Mouse (Mus musculus) fat pad, adult 2 months (tissue): ENCODE results near the gene Nipal3.

ENCODE experiments used
- DNase-seq: peaks from one replicate; pipeline ENCODE4 v3.0.0-alpha.2; 2011; ENCODE audit warnings: low read depth, low spot score; ENCODE audit errors: extremely low read depth

The Nipal3 gene

DNA sequence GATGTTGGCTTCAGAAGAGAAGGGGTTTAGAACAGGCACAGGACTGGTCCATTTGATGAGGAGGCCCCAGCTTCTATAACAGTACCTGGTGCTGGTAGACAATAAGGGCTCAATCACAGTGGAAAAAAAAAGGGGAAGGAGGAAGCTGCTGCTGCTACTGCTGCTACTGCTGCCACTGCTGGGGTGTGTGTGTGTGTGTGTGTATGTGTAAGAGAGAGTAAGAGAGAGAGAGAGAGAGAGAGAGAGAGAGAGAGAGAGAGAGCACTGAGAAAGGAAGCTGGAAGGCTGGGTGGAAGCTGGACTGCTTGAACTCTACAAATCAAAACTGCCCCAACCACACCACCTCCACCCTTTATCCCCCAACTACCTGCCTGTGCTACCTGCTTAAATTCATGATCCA is 56.9 kb downstream of the Nipal3 start:
- no peak for DNase-seq

DNA sequence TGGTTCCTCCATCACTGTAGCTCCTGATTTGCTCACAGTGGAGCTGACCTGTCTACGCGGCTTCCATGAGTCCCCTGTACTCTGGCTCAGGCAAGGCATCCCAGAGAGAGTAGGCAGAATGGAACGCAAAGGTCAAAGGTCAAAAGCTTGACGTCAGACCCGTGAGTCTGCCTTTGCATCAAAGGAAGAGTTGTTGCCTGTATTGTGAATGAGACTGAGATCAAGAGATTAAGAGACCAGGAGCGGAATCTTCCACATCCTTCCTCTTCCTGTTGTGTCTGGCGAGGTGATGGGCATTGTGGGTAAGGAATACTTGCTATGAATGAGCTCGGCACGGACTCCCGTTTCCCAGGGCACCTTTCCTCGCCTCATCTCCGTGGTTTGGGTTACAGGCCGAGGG is 58.5 kb downstream of the Nipal3 start:
- DNase-seq, result no peak

DNA sequence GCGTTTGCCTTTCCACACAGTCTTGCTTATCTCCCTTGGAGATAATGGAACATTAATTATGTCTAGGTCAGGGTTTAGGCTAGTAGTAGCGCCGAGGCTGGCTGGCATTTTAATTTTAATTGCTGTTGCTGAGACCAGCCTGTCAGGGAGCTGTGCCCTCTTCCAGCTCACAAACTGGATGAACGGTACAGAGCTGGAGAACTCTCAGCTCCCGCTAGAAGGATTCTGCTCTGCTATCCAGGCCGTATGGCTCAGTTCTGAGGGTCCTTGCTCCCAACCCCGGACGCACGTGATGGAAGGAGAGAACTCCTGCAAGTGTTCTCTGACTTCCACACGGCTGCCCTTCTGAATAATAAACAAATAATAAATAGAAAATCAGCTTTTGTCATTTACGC is 60.4 kb downstream of the Nipal3 start:
- DNase-seq, result no peak

DNA sequence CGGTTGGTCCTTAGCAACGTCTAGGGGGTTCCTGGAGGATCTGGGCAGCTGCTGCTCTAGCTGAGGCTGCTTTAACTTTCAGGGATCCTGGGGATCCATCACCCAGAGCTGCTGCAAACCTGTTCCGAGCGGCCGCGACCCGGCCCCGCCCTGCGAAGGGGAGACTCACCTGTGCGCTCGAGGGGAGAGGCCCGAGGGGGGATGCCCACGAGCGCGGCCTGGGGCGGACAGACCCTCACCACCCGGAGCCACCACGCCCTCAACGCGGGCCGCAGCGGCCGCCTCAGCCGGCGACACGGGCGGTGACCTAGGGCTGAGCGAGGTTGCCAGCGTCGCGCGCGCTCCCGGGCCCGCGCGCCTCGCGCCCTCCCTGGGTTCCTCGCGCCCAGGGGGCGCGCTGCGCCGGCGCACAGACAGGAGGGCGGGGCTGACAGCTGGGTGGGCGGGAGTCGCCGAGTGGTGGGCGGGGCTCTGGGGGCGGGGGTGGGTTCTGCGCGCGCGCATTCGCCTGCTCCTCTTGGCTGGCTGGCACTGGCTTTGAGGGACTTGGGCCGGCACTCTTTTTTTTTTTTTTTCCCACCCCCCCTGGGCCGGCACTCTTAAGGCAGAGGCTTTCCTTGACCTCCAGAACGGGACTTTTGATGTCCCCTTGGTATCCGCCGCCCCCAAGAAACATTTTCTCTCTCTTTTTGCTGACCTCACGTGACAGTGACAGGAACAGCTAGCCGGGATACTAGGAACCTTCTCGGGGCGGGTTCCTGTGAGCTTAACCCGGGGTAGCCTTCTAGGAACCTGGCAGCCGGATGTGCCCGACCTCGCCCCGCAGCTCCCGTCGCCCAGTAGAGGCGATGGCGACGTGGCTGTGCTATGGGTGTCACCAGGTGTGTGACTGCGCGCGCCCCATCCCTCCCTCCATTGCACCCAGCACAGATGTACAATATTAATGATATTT is 61.1 kb downstream of the Nipal3 start, which contains the start of gene Rcan3:
Gene Rcan3 (minus strand): TSS at position 411 of the 952 bp plus-strand sequence.
- DNase-seq, result no peak

DNA sequence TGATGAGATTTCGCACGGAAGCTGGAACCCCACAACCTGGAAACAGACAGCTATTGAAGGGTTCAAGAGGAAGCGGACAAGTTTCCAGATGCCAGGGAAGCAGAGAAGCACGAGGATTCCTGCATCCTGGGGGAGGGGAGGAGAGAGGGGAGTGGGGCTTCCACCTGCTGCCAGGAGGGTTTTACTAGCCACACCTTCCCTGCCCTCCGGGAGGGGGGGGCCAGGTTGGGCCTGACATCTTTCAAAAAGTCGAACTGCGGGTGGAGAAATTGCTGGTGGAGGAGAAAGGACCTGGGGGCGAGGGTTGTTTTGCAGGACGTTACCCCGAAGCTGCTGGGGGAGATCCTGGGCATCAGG is 61.8 kb downstream of the Nipal3 start:
- no peak for DNase-seq

DNA sequence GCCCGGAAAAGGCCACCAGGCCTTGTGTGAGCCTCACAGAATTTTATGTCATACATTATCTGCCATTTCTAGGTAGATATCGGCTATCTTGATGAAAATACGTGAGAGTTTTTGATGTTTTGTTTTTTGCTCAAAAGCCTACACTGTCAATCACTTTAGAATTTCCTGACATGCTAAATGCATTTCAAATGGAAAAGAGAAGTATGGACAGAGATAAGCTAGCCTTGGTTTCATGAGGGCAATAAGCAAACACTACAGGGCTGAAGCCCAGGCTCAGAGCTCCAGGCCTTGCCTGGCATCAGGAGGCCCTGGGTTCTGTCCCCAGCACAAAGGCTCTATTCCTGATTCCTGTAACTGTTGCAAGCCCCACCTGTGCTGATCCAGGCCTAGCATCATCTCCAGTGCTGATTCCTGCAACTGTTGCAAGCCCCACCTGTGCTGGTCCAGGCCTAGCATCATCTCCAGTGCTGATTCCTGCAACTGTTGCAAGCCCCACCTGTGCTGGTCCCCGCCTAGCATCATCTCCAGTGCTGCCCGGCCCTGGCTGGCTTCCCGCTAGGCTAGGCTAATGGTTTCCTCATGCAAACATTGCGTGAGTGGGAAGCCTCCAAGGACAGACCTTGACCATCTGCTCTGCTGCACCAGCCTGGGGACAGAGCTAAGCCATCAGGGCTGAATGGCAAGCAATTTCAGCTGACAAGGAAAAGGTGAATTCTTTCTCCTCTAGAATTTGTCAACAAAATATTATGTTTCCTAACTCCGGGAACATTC is 64.7 kb downstream of the Nipal3 start:
- no peak for DNase-seq

DNA sequence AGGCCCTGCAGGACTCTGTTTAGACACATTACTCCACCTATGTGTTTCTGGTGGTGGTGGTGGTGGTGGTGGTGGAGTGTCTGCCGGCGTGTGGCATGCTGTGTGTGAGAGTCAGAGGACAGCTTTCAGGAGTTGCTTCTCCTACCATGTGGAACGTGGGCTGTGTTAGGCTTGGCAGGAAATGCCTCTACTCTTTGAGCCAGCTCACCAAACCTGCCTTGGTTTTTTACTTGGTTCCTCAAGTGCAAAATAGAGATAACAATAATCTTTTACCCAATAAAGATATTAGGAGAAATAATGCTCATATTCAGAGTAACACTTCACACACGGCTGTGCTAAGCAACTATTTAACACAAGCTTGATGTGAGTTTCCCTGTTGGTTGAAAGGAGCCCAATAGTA is 65.5 kb downstream of the Nipal3 start:
- DNase-seq, result no peak

DNA sequence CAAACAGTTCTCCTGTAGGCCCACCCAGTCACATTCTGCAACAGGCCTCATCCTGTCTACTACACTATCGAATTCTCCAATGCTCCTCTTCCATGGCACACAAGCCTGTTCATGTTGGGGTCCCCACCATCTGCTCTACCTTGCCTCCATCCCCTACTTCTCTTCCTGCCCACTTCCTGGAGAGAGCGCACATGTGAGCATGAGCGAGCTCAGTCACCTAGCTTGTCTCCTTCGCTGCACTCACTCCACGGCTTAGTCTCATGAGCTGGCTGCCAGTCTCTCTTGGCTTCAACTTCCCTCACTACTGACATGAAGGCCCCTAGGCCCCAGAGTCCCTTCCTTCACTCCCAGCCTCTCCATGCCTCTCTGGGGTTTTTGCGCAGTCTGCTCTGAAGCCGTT is 68.3 kb downstream of the Nipal3 start:
- DNase-seq, result no peak

DNA sequence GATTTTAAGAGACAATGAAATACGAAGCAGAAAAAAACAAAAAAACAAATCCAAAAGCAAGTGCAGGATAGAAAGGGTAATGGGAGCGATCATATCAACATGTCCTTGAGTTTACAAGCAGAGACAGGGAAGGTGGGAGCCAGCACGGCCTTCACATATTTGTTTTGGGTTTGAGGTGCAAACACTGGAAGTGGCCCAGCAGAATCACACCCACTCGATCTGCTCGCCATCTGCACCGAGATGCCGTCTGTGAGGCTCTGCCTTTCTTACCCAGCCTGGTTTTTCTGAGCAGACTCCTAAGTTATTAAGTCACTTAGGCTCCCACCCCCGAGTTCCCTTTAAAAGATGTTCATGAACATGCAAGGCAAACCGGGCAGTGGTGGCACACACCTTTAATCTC is 69.2 kb downstream of the Nipal3 start:
- no peak for DNase-seq

DNA sequence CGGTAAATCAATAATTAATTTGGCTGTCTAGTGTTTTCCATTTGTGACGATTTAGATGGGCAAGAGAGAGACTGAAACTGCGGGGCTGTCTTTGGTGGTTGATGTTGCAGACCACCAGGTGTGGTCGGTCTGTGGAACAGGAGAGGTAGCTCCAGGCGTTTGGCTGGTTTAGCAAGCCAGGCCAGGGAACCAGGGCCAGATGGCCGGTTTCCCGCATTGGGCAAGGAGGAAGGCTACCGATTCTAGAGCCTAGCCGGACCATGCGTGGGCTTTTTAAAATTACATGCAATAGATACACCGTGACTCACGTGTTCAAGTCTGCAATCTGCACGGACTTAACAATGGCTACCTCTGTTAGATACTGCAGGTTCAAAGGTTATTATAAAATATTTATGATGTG is 73.9 kb downstream of the Nipal3 start:
- DNase-seq, result no peak

DNA sequence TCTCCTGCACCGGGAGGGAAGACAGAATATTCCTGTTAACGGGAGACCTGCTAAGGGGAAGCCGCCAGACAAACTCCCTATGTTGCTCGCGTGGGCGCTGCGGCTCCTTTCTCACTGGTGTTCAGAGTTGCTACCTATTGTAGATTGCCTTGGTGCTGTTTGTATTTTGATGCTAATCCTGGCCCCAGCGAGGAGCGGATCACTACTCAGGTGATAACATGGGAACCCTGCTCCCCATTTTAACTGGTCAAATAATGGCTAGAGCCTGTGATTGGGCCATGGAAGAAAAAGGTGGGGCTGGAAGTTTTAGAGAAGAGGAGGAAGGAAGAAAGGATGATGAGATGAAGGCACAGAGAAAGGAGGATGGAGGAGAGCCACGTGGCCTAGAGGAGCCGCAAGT is 74.4 kb downstream of the Nipal3 start:
- no peak for DNase-seq

DNA sequence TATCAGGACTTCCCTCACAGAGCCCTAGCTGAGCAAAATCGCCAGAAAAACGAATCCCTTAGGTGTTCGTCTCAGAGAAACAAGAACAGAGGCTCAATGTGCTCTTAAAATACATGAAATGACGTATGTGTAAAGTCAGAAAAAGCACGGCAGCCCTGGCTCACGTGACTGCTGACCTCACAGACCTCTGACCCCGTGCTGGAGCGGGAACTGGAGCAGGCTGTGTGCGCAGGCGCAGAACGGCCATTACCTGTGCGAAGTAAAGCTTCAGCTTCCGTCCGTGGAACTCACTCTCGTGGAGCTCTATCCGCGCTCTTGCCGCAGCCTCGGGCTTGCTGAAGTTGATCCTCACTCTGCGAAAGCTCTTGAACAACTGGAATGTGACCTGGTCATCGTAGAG is 74.8 kb downstream of the Nipal3 start:
- no peak for DNase-seq

DNA sequence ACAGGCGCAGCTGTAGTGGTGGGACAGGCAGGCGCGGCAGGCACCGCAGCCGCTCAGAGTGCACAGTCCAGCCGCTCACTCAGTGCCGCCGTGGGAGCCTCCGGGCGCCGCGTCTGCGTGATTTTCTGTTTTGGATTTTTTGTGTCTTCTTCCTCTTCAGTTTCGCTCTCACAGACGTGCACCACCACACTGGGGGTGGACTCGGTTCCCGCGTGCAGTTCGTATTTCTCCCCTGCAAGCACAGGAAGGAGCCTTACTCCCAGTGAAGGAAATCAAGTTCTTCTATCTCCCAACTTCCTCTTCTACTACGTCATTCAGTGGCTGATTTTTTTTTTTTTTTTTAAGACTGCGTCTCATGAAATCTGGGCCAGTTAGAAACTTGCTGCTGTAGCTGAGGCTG is 78.5 kb downstream of the Nipal3 start:
- no peak for DNase-seq

DNA sequence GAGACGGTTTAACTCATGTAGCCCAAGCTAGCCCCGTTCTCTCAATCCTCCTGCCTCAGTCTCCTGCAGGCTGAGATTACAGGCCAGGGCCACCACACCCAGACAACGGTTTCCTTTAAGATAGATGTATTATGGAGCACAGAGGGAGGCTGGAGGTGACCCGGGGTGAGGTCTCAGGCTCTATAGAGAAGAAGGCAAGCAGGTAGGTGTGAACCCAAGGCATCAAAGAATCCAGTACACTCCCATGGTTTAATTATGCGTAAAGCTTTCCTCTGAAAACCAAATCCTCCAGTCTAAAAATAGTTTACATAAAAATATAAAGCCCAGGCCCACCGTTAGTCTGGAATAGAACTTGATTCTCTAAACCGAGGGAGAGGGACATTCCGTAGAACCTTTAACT is 81.3 kb downstream of the Nipal3 start:
- no peak for DNase-seq

DNA sequence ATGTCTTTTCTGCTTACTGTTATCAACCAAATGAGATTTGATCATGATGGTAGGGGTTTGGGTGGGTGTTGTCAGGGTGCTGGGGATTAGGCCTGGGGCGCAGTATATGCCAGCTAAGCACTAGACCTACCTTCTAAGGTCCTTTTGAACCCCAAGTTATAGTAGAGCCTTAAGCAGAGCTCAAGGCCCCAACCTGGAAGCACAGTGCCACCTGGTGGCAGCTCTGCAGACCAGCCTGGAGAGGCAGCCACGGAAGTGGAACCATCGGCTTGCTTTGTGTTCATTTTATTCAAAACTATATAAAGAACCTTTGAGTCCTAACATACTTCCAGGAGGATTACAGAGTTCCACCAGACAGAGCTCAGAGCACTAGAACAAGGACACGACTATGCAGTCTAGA is 83.2 kb downstream of the Nipal3 start:
- DNase-seq, result no peak

DNA sequence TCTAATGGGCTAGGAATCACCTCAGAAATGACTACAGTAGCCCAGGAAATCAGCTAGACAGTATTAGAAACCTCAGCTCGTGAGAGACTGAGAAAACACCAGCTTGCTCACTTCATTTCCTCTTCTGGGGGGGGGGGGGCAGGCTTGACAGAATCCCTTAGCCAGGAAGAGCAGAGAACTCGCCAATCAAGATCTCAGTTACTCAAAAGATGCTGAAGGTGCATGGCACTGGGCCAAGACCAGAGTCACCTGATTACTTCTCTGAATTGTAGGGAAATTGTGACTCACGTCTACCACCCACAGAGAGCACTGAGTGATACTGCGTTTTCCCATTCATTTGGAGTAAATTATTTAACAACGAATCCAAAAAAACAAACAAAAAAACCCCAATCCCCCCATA is 88.7 kb downstream of the Nipal3 start:
- no peak for DNase-seq

DNA sequence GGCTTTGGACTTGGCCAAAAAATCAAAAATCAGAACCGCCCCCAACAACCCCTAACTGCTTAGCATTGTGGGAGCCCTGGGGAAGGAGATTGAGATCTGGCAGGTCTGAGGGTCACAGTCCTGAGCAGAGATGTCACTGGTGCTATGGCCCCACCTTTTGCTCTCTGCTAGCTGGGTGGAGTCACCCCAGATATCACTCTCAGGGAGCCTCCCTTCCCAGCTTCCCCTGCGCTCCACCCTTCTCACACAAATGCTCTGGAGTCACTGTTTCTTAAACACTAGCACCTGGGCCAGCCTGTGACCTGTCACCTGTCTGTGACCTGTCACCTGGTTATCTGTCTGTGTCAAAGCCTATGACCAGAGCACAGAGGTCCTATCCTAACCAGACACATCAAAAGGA is 89.9 kb downstream of the Nipal3 start:
- DNase-seq, result no peak

DNA sequence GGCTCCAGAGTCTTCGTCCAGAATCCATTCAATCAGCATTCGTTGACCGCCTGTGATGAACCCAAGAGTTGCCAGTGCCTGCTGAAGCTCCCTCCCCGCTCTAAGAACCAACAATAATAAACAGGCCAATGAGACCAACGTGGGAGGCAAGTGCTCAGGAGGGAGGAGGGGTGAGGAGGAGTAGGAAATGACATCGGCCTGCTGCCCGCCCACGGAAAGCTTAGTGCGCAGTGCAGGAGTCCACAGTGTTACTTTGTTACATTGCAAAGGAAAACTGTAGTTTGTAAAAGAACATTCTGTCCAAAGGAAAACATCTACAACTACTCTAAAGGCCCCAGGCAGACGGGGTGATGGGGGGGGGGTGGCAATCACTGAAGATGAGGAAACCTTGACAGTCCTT is 90.8 kb downstream of the Nipal3 start:
- no peak for DNase-seq

DNA sequence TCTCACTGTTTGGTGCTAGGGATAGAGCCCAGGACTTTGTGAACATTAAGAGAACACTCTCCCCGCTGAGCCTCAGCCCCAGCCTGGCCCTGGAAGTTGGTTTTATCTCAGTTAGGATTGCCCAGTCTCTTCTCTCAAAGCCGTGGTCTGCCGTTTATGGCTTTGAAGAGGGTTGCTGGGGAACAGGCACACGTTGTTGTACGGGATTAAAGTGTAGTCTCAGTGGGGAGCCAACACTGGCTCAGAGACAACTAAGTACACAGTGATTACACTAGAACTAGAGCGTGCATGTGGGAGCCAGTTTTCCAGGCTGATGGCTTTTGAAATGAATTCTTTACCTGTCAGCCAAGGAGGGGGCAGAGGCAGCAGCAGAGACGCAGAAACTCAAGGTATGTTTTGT is 93.0 kb downstream of the Nipal3 start:
- no peak for DNase-seq

DNA sequence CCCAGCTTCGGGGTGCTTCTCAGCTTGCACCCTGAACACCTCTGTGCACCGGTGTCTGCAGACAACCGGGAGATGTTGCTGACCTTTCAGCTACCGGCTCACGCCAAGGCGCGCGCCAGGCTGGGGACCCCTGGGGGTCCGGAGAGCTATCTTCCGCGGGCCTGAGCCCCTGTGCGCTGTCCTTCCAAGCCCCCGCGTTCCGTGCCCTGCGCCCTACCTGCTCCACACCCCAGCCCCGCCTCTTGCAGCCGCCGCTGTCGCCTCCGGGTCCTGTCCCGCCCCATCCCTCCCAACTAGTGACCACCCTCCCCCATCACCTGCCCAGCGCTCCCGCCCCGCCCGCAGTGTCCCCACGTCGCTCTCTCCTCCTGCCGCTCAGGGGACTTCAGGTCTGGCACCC is 96.8 kb downstream of the Nipal3 start, which contains the start of gene Ncmap:
Gene Ncmap (minus strand): TSS at position 237 of the 400 bp plus-strand sequence.
- DNase-seq, result no peak

DNA sequence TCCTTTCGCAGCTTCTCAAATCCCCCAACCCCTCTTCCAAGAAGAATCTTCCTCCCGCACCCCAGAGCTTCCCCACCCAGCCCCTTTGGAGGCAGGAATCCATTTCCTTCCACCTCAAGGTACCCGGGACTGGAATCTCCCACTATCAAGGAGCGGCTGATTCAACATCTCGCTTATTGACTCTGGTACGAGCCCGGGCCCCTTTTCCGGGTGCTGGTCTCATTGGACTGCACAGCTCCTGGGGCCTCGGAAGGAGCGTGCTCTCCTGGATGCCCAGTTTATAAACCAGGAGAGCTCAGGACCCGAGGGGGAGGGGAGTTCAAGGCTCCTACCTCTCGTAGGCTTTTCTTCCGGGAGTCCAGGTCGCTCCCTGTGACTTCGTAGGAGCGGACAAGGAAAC is 97.3 kb downstream of the Nipal3 start:
- no peak for DNase-seq

DNA sequence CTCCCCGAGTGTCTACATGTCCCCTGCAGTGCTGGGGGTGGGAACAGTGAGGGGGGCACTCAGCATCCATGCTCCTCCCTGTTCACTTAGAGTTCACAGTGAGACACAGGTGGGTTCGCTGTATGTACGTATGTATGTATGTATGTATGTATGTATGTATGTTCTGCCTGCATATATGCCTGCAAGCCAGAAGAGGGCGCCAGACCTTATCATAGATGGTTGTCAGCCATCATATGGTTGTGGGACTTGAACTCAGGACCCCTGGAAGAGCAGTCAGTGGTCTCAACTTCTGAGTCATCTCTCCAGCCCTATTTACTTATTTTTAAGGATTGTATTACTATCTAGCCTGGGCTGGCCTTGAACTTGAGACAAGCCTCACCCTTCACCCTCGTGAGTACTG is 98.5 kb downstream of the Nipal3 start:
- DNase-seq, result no peak
